Mouse (Mus musculus): ENCODE results near the gene Gm525. TPM values are rescaled to one million over a fixed set of nuclear protein-coding genes. Genes with fewer than 3 reads are reported as not detected.
A peak's percentile ranks its signal among the peaks of the same experiment; 100 is the strongest.

Gm525 gene
- polyA plus RNA-seq, 1 experiment, result not detected

GRCm38 (mm10) chr11:89059919-89060422 is 13.7 kb upstream of the Gm525 start:
- Histone ChIP-seq H3K79me3 (ENCODE audit: low read depth) (peaks cover 9% of the 10 kb centered on the region), H3K79me2 (ENCODE audit: control insufficient read depth, insufficient read depth) (peaks cover 23% of the 10 kb centered on the region), H3K27me3 (ENCODE audit: control insufficient read depth, insufficient read depth, insufficient read length) (no peaks in the 10 kb centered on the region), H3ac (ENCODE audit: control insufficient read depth, insufficient read length, low read depth) (peak overlapping the region; percentile 89), H3K36me3 (ENCODE audit: control insufficient read depth, insufficient read depth) (no peaks in the 10 kb centered on the region), H3K4me3 (ENCODE audit: insufficient read depth, poor library complexity, severe bottlenecking) (peak overlapping the region; percentile 69)
- TF ChIP-seq USF1 (IDR thresholded peaks at IDR 0.05; ENCODE audit: low read depth) (no peak), MYOG (IDR thresholded peaks at IDR 0.05; ENCODE audit: control insufficient read depth, extremely low read depth, insufficient read length) (no peak), MAX (IDR thresholded peaks at IDR 0.05) (no peak), FOSL1 (IDR thresholded peaks at IDR 0.05; ENCODE audit: insufficient read depth, low read length, poor library complexity, severe bottlenecking) (no peak), CTCF (IDR thresholded peaks at IDR 0.05; ENCODE audit: control insufficient read depth, insufficient read depth, insufficient read length) (no peak)

GRCm38 (mm10) chr11:89060423-89061089 is 13.1 kb upstream of the Gm525 start:
- Histone ChIP-seq H3K36me3 (ENCODE audit: control insufficient read depth, insufficient read depth) (no peaks in the 10 kb centered on the region), H3K79me2 (ENCODE audit: control insufficient read depth, insufficient read depth) (peaks cover 23% of the 10 kb centered on the region), H3K79me3 (ENCODE audit: low read depth) (peaks cover 9% of the 10 kb centered on the region), H3ac (ENCODE audit: control insufficient read depth, insufficient read length, low read depth) (peak overlapping the region; percentile 89), H3K27me3 (ENCODE audit: control insufficient read depth, insufficient read depth, insufficient read length) (no peaks in the 10 kb centered on the region), H3K4me3 (ENCODE audit: insufficient read depth, poor library complexity, severe bottlenecking) (peak overlapping the region; percentile 69)
- TF ChIP-seq FOSL1 (IDR thresholded peaks at IDR 0.05; ENCODE audit: insufficient read depth, low read length, poor library complexity, severe bottlenecking), result no peak
- TF ChIP-seq MAX (IDR thresholded peaks at IDR 0.05), result no peak
- TF ChIP-seq MYOG (IDR thresholded peaks at IDR 0.05; ENCODE audit: control insufficient read depth, extremely low read depth, insufficient read length), result no peak
- TF ChIP-seq USF1 (IDR thresholded peaks at IDR 0.05; ENCODE audit: low read depth), result no peak
- no peak for TF ChIP-seq CEBPB (IDR thresholded peaks at IDR 0.05; ENCODE audit: low read depth)
- no peak for TF ChIP-seq MYOD1 (IDR thresholded peaks at IDR 0.05; ENCODE audit: control insufficient read depth, insufficient read length, low read depth)
- TF ChIP-seq CTCF (IDR thresholded peaks at IDR 0.05; ENCODE audit: control insufficient read depth, insufficient read depth, insufficient read length), result no peak

- H3K4me3 ChIP-seq (ENCODE audit: insufficient read depth, poor library complexity, severe bottlenecking), result no peak overlapping the region
- TF ChIP-seq CEBPB (IDR thresholded peaks at IDR 0.05; ENCODE audit: low read depth), result no peak
- TF ChIP-seq MYOG (IDR thresholded peaks at IDR 0.05; ENCODE audit: control insufficient read depth, extremely low read depth, insufficient read length), result no peak
- no peak for TF ChIP-seq FOSL1 (IDR thresholded peaks at IDR 0.05; ENCODE audit: insufficient read depth, low read length, poor library complexity, severe bottlenecking)
- TF ChIP-seq CTCF (IDR thresholded peaks at IDR 0.05; ENCODE audit: control insufficient read depth, insufficient read depth, insufficient read length), result no peak
- peaks cover 23% of the 10 kb centered on the region for H3K79me2 ChIP-seq (ENCODE audit: control insufficient read depth, insufficient read depth)
- peaks cover 9% of the 10 kb centered on the region for H3K79me3 ChIP-seq (ENCODE audit: low read depth)
- no peaks in the 10 kb centered on the region for H3K27me3 ChIP-seq (ENCODE audit: control insufficient read depth, insufficient read depth, insufficient read length)
- no peaks in the 10 kb centered on the region for H3K36me3 ChIP-seq (ENCODE audit: control insufficient read depth, insufficient read depth)
- no peak overlapping the region for H3ac ChIP-seq (ENCODE audit: control insufficient read depth, insufficient read length, low read depth)
Observed at GRCm38 (mm10) chr11:89061362-89061761, 12.3 kb upstream of the Gm525 start.

GRCm38 (mm10) chr11:89064312-89064711 is 9.3 kb upstream of the Gm525 start:
- Histone ChIP-seq H3ac (ENCODE audit: control insufficient read depth, insufficient read length, low read depth) (no peak overlapping the region), H3K4me3 (ENCODE audit: insufficient read depth, poor library complexity, severe bottlenecking) (no peak overlapping the region), H3K36me3 (ENCODE audit: control insufficient read depth, insufficient read depth) (no peaks in the 10 kb centered on the region), H3K27me3 (ENCODE audit: control insufficient read depth, insufficient read depth, insufficient read length) (no peaks in the 10 kb centered on the region), H3K79me3 (ENCODE audit: low read depth) (no peaks in the 10 kb centered on the region), H3K79me2 (ENCODE audit: control insufficient read depth, insufficient read depth) (peaks cover 10% of the 10 kb centered on the region)
- TF ChIP-seq MAX (IDR thresholded peaks at IDR 0.05) (no peak), CEBPB (IDR thresholded peaks at IDR 0.05; ENCODE audit: low read depth) (no peak), CTCF (IDR thresholded peaks at IDR 0.05; ENCODE audit: control insufficient read depth, insufficient read depth, insufficient read length) (no peak), USF1 (IDR thresholded peaks at IDR 0.05; ENCODE audit: low read depth) (no peak), FOSL1 (IDR thresholded peaks at IDR 0.05; ENCODE audit: insufficient read depth, low read length, poor library complexity, severe bottlenecking) (no peak), MYOG (IDR thresholded peaks at IDR 0.05; ENCODE audit: control insufficient read depth, extremely low read depth, insufficient read length) (no peak), MYOD1 (IDR thresholded peaks at IDR 0.05; ENCODE audit: control insufficient read depth, insufficient read length, low read depth) (no peak)

GRCm38 (mm10) chr11:89065297-89065696 is 8.3 kb upstream of the Gm525 start:
- H3K79me3 ChIP-seq (ENCODE audit: low read depth), result no peaks in the 10 kb centered on the region
- H3ac ChIP-seq (ENCODE audit: control insufficient read depth, insufficient read length, low read depth), result no peak overlapping the region
- no peaks in the 10 kb centered on the region for H3K27me3 ChIP-seq (ENCODE audit: control insufficient read depth, insufficient read depth, insufficient read length)
- TF ChIP-seq FOSL1 (IDR thresholded peaks at IDR 0.05; ENCODE audit: insufficient read depth, low read length, poor library complexity, severe bottlenecking) (no peak), MAX (IDR thresholded peaks at IDR 0.05) (no peak)
- H3K4me3 ChIP-seq (ENCODE audit: insufficient read depth, poor library complexity, severe bottlenecking), result no peak overlapping the region
- H3K79me2 ChIP-seq (ENCODE audit: control insufficient read depth, insufficient read depth), result no peaks in the 10 kb centered on the region
- H3K36me3 ChIP-seq (ENCODE audit: control insufficient read depth, insufficient read depth), result no peaks in the 10 kb centered on the region

- no peaks in the 10 kb centered on the region for H3K79me2 ChIP-seq (ENCODE audit: control insufficient read depth, insufficient read depth)
- H3K4me3 ChIP-seq (ENCODE audit: insufficient read depth, poor library complexity, severe bottlenecking), result no peak overlapping the region
- TF ChIP-seq MYOG (IDR thresholded peaks at IDR 0.05; ENCODE audit: control insufficient read depth, extremely low read depth, insufficient read length) (no peak), MYOD1 (IDR thresholded peaks at IDR 0.05; ENCODE audit: control insufficient read depth, insufficient read length, low read depth) (no peak), CTCF (IDR thresholded peaks at IDR 0.05; ENCODE audit: control insufficient read depth, insufficient read depth, insufficient read length) (no peak), MAX (IDR thresholded peaks at IDR 0.05) (no peak), USF1 (IDR thresholded peaks at IDR 0.05; ENCODE audit: low read depth) (no peak)
- no peak overlapping the region for H3ac ChIP-seq (ENCODE audit: control insufficient read depth, insufficient read length, low read depth)
- no peaks in the 10 kb centered on the region for H3K27me3 ChIP-seq (ENCODE audit: control insufficient read depth, insufficient read depth, insufficient read length)
- no peaks in the 10 kb centered on the region for H3K79me3 ChIP-seq (ENCODE audit: low read depth)
- H3K36me3 ChIP-seq (ENCODE audit: control insufficient read depth, insufficient read depth), result no peaks in the 10 kb centered on the region
Observed at GRCm38 (mm10) chr11:89066126-89066525, 7.5 kb upstream of the Gm525 start.
